Comparison of ENCODE assay signal across 8 mouse cellular contexts in the genomic region with DNA sequence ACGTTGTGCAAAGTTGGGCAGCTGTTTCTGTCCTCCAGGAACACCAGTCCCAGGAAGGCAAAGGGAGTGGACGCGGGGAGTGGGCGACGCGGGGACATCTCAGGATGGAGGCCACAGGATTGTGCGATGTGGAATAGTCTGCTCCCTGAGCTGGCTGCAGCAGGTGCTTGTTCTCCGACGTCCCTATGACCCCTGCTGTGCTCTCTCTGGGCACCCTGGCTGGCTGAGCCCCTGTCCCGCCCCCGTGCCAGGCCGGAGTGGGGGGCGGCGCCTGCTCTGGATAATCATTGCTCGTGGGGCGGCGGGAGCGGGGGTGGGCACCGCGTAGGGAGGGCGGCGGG. TPM values are rescaled to one million over a fixed set of nuclear protein-coding genes. Genes with fewer than 3 reads are reported as not detected.
DNase-seq lines count a peak whose midpoint lies in the region; ATAC-seq and TF ChIP-seq lines count a peak whose summit lies in the region.

A gene (plus strand): TSS at position 280 of the 341 bp plus-strand sequence.

- no peaks in the 10 kb centered on the region for H3K4me1 ChIP-seq in liver, adult 2 months (ENCODE audit: control insufficient read depth, insufficient read depth, low read length)
- H3K4me1 ChIP-seq in forebrain, embryonic 11.5 days (replicated peaks; ENCODE audit: control insufficient read depth, insufficient read depth, low read length): peaks cover 8% of the 10 kb centered on the region; the same call in 1 of the 2 replicates
- 0 out of 2 replicates have a peak, but pooled peaks cover 5% of the 10 kb centered on the region for H3K4me1 ChIP-seq in kidney, embryonic 16.5 days (ENCODE audit: insufficient read depth, low read length)
- H3K4me1 ChIP-seq in neural tube, embryonic 12.5 days: peaks cover 9% of the 10 kb centered on the region

- no peaks in the 10 kb centered on the region for H3K36me3 ChIP-seq in liver, adult 2 months (ENCODE audit: control insufficient read depth, insufficient read depth, low read length)
- H3K36me3 ChIP-seq in forebrain, embryonic 11.5 days (ENCODE audit: control insufficient read depth, insufficient read depth, low read length): no peaks in the 10 kb centered on the region
- H3K36me3 ChIP-seq in kidney, embryonic 16.5 days (ENCODE audit: insufficient read depth, low read length): no peaks in the 10 kb centered on the region
- no peaks in the 10 kb centered on the region for H3K36me3 ChIP-seq in neural tube, embryonic 12.5 days

- DNase-seq in liver, adult 2 months (ENCODE audit: extremely low read depth, low read depth, low spot score): no peak
- DNase-seq in liver: no peak
- DNase-seq in forebrain, embryonic 11.5 days (ENCODE audit: low spot score): peak; percentile 54
- no peak for DNase-seq in spleen, postnatal 36 days (ENCODE audit: low spot score in 2 of 2)
- no peak for DNase-seq in frontal cortex, postnatal 10 days (ENCODE audit: low spot score in 2 of 2)
- no peak for DNase-seq in c-Kit-positive CD71-positive TER-119-positive erythroid progenitor cells, embryonic 14.5 days (ENCODE audit: low spot score)

- no peak for TF ChIP-seq POLR2A in liver, adult 2 months (IDR thresholded peaks at IDR 0.05; ENCODE audit: extremely low read depth, insufficient read depth, low read length)

- no peak for TF ChIP-seq CTCF in liver, adult 2 months (IDR thresholded peaks at IDR 0.05; ENCODE audit: low read depth, low read length)

- H3K27ac ChIP-seq in liver, adult 2 months (replicated peaks; ENCODE audit: insufficient read depth, low read depth, low read length): no peak within 1 kb of the TSS
- H3K27ac ChIP-seq in forebrain, embryonic 11.5 days (ENCODE audit: low read depth, low read length): no peak within 1 kb of the TSS
- no peak within 1 kb of the TSS for H3K27ac ChIP-seq in kidney, embryonic 16.5 days (ENCODE audit: low read length)
- no peak within 1 kb of the TSS for H3K27ac ChIP-seq in neural tube, embryonic 12.5 days

- H3K9ac ChIP-seq in liver, adult 2 months (ENCODE audit: low read depth, low read length): peak within 1 kb of the TSS; percentile 46
- peak within 1 kb of the TSS; percentile 32 for H3K9ac ChIP-seq in forebrain, embryonic 11.5 days (ENCODE audit: low read length)
- H3K9ac ChIP-seq in kidney, embryonic 16.5 days (replicated peaks; ENCODE audit: low read length): peak within 1 kb of the TSS; percentile 63
- H3K9ac ChIP-seq in neural tube, embryonic 12.5 days: peak within 1 kb of the TSS; percentile 59

- no peaks in the 10 kb centered on the region for H3K27me3 ChIP-seq in liver, adult 2 months (ENCODE audit: control insufficient read depth, insufficient read depth, low read length)
- H3K27me3 ChIP-seq in forebrain, embryonic 11.5 days (ENCODE audit: control insufficient read depth, insufficient read depth, low read length): peaks cover 24% of the 10 kb centered on the region
- peaks cover 25% of the 10 kb centered on the region for H3K27me3 ChIP-seq in kidney, embryonic 16.5 days (ENCODE audit: insufficient read depth, low read length)
- H3K27me3 ChIP-seq in neural tube, embryonic 12.5 days (replicated peaks): peaks cover 31% of the 10 kb centered on the region

- no peaks in the 10 kb centered on the region for H3K79me2 ChIP-seq in liver, adult 2 months (ENCODE audit: control insufficient read depth, insufficient read depth, low read length)

- 3% methylated on average over 21 of the region's 22 CpGs for WGBS in liver, adult 2 months
- 1% methylated on average over 22 of the region's 22 CpGs for WGBS in forebrain, embryonic 11.5 days
- 4% methylated on average over 21 of the region's 22 CpGs for WGBS in kidney, embryonic 16.5 days
- WGBS in neural tube, embryonic 12.5 days: 3% methylated on average over 22 of the region's 22 CpGs

- H3K4me2 ChIP-seq in forebrain, embryonic 11.5 days (ENCODE audit: low read depth, low read length, severe bottlenecking): peak within 1 kb of the TSS; percentile 59
- peak within 1 kb of the TSS; percentile 78 for H3K4me2 ChIP-seq in kidney, embryonic 16.5 days (replicated peaks; ENCODE audit: low read depth, low read length)
- H3K4me2 ChIP-seq in neural tube, embryonic 12.5 days (replicated peaks): peak within 1 kb of the TSS; percentile 90

- H3K4me3 ChIP-seq in liver, adult 2 months (ENCODE audit: insufficient read depth, low read depth, low read length): peak within 1 kb of the TSS; percentile 31; the same call in 1 of the 2 replicates
- H3K4me3 ChIP-seq in forebrain, embryonic 11.5 days (ENCODE audit: low read depth, low read length): peak within 1 kb of the TSS; percentile 41
- peak within 1 kb of the TSS; percentile 56 for H3K4me3 ChIP-seq in kidney, embryonic 16.5 days (ENCODE audit: low read length)
- H3K4me3 ChIP-seq in neural tube, embryonic 12.5 days: peak within 1 kb of the TSS; percentile 50

- peak; percentile 28 for ATAC-seq in forebrain, embryonic 11.5 days (replicated peaks; ENCODE audit: low FRiP score)
- peak; percentile 89 for ATAC-seq in kidney, embryonic 16.5 days (ENCODE audit: low FRiP score, low TSS enrichment)
- peak; percentile 25 for ATAC-seq in neural tube, embryonic 12.5 days (ENCODE audit: low FRiP score, low read depth)

- no peaks in the 10 kb centered on the region for H3K9me3 ChIP-seq in forebrain, embryonic 11.5 days (ENCODE audit: control insufficient read depth, low read length)
- no peaks in the 10 kb centered on the region for H3K9me3 ChIP-seq in kidney, embryonic 16.5 days (ENCODE audit: low read length)
- no peaks in the 10 kb centered on the region for H3K9me3 ChIP-seq in neural tube, embryonic 12.5 days

RNA-seq across cellular contexts. Expression of the gene that starts here (rescaled TPM):
- 0.07 TPM in 1 of 2 replicates, not detected in the other for total RNA-seq in liver, adult 2 months (2014; rRNA removed)
- polyA plus RNA-seq in liver, adult 2 months (2012; rRNA removed): not detected in 2 replicates
- 0.19 and 0.20 TPM in 2 replicates for polyA plus RNA-seq in forebrain, embryonic 11.5 days (2014; fragmentation: Nextera tagmentation; extraction: Ambion mirVana)
- polyA plus RNA-seq in kidney, embryonic 16.5 days (2015; fragmentation: Nextera tagmentation; extraction: Ambion mirVana): 28.6 and 37.2 TPM in 2 replicates
- polyA plus RNA-seq in neural tube, embryonic 12.5 days (2016; fragmentation: Nextera tagmentation; extraction: Ambion mirVana): 0.17 and 0.19 TPM in 2 replicates

Comparison
In these comparisons a context has a peak if more than half of its experiments do, and no peak if none do; other contexts are left out.
1. RNA of the gene that starts here (polyA plus RNA-seq): 28.6 to 37.2 TPM in kidney, embryonic 16.5 days; 0.17 to 0.19 TPM in neural tube, embryonic 12.5 days, 0.19 to 0.20 TPM in forebrain, embryonic 11.5 days and not detected in liver, adult 2 months; every median in the first group is over 10 times any median in the second.
2. Peak in DNase-seq, ATAC-seq, H3K4me3 ChIP-seq, H3K9ac ChIP-seq and H3K4me2 ChIP-seq in forebrain, embryonic 11.5 days; RNA of the gene not detected or under 1 TPM.
3. Peak in ATAC-seq, H3K4me3 ChIP-seq, H3K9ac ChIP-seq and H3K4me2 ChIP-seq in neural tube, embryonic 12.5 days; RNA of the gene not detected or under 1 TPM.
4. ATAC-seq: peak in every context shown above with its lines; median percentile 89 in kidney, embryonic 16.5 days; 28 in forebrain, embryonic 11.5 days; 25 in neural tube, embryonic 12.5 days.
5. Peak in every context shown above with its lines, with median percentiles within 50 percentile points of each other: H3K4me3 ChIP-seq, H3K9ac ChIP-seq and H3K4me2 ChIP-seq.